Mouse (Mus musculus): ENCODE results near the gene Tpmt. TPM values are rescaled to one million over a fixed set of nuclear protein-coding genes. Genes with fewer than 3 reads are reported as not detected.

The Tpmt gene
- total and polyA plus RNA-seq, 3 experiments, result 1.2 to 8.6 (median 5.2) TPM

DNA sequence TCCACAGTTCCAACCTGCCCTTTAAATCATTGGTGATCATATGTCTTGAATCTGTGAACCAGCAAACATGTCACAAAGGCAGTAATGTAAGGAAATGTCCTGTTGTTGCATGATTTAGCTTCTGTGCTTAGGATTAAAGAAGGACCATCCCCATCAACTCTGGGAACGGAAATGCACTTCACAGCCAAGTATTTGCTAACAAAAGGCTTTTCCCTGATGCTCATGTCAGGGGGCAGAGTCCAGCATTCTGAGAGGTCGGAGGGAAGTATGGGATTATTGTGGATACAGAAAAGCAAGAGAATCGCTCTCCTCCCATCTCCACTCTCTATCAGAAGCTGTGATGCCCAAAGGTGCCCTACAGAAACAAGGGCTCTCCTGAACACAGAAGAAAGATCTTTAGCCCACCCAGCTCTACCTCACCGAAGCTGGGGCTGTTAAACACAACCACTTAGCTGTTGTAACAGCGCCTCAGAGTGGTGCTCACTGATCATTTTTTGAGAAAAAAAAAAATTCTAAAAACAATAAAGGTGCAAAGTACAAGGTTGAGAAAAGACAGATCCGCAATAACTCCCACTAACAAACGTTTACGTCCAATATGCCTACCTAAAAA lies 2.4 kb downstream of the Tpmt start:
- no peak for DNase-seq

DNA sequence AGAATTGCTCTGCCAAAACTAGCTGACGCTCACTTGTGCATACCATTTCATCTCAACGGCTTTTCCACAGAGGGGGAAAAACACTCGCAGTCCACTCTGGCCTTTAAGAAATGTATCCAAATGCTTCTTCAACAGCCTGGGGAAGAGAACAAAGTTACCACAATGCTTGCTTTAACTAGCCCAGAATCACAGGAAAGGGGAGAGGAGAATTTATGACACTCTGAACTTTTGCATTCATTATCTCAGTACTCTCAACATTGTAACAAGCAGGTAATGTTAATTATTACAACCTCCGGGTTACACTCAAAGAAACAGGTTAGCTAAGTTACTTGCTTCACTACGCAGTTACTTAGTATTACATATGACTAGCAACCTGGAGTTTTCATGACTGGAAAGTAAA lies 4.5 kb downstream of the Tpmt start:
- no peak for DNase-seq

DNA sequence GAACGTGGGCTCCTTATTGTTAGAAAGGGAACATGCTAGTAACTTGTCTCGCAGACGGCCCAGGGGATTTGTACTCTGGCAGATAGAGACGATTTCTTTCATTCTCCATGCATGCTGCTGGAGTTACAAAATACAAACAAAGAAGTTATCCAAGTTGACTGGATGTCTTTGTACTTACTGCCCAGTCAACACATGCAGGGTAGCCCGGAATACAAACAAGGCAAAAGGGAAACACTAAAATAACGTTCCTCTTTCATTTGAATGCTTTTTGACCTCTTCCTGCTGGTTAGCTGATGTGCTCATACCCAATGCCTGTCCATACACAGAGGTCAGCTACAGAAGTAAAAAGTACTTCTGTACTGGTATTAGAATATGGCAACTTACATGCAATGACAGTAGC lies 6.6 kb downstream of the Tpmt start:
- DNase-seq, result no peak

DNA sequence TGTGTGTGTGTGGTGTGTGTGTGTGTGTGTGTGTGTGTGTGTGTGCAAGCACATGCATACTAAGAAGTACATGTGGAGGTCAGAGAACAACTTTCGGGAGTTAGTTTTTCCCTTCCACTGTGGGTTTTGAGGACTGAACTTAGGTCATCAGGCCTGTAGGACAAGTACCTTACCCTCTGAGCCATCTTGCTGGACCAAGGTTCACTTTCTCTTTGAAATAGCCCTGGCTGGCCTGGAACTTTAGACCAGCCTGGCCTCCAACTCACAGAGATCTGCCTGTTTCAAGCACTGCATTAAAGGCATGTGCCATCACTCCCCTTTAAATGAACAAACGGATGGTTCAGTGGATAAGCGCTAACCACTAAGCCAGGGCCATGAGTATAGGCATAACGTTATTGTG lies 10.9 kb downstream of the Tpmt start:
- DNase-seq, result no peak

DNA sequence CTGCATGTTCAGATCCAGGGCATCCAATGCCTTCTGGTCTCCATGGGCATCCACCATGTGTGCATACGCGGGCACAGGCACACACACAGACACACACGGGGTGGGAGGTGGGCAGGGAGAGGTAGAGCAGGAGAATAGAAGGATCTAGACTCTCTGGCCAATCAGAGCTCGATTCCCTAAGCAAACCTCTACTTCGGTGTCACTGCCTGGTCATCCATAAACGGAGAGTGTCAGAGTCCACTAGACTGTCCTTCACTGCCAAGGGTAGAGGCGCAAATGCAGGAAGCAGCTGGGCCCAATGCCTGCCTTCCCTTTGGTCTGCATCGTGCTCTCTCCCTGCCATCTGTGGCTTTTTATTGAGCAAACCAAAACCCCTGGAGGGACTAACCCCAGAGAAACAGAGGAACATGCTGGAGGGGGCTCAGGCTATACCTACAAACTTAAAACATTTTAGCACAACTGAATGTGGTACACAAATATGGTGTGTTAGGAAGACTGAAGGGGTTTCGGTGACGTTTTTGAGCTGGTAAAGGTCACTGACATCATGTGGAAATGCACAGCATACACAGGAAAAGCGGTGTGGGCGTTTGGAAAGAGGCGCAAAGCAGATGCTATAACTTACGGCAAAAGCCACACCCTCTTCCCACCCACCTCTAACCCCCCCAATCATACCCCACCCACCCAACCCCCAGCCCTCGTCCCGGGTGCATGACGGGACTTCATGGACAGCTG lies 14.0 kb downstream of the Tpmt start:
- DNase-seq, result no peak

DNA sequence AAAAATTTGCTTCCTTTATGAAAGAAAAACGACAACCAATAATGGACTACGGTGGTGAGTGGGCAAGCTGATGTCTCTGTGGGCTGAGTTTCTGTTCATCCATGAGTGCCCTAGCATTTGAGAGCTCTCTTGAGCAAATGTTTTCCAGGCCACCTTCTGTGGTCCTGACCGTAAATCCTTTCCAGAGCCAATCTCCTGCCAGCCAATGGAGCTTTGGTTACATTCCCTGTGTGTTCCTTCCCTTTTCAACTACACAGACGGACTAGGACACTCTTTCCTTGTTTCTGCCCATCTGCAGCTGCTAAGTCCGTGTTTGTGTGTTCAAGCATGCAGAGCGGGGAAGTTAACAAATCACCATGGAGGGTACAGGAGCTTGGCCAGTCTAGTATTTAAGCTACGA lies 23.7 kb downstream of the Tpmt start:
- no peak for DNase-seq

DNA sequence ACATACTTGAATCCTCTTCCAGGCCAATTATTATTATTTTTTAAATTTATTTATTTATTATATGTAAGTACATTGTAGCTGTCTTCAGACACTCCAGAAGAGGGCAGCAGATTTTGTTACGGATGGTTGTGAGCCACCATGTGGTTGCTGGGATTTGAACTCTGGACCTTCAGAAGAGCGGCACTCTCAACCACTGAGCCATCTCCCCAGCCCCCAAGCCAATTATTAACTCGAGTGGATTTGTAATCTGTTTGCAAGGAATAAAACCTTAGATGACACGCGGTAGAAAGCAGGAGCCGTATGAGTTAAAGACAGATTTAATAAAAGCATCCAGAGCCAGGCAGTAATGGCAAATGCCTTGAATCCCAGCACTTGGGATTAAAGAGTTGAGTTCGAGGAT lies 24.8 kb downstream of the Tpmt start:
- DNase-seq, result no peak

DNA sequence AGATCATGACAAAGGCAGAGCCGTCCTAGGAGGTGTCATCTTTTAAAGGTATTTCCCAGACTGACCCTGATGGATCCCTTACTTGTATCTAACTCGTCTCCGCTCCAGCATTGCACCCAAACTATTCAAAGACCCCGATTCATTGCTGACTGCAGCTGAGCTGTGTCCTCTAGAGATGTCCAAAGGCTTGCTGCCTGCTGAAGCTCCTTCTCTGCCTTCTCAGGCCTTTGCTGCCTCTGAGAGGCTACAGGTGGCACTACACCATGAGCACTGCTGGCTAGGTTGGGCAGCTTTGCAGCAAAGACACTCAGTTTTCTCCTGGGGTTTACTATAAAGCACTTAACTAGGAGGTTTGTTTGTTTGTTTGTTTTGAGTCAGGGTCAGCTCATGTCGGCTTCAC lies 27.3 kb downstream of the Tpmt start:
- DNase-seq, result peak; percentile 59

DNA sequence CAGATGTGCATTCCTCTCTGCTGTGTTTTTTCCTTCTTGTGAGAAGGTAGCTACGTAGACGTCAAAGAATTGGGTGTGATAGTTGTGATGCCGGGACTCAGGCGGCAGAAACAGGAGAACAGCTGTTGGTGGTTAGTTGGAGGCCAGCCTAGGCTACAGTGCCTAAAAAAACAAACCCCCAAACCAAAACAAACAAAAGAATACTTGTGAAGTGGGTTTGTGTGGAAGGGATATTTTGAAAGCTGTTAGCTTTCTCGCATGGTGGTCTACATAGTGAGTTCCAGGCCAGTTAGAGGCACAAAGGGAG lies 29.4 kb downstream of the Tpmt start:
- no peak for DNase-seq

DNA sequence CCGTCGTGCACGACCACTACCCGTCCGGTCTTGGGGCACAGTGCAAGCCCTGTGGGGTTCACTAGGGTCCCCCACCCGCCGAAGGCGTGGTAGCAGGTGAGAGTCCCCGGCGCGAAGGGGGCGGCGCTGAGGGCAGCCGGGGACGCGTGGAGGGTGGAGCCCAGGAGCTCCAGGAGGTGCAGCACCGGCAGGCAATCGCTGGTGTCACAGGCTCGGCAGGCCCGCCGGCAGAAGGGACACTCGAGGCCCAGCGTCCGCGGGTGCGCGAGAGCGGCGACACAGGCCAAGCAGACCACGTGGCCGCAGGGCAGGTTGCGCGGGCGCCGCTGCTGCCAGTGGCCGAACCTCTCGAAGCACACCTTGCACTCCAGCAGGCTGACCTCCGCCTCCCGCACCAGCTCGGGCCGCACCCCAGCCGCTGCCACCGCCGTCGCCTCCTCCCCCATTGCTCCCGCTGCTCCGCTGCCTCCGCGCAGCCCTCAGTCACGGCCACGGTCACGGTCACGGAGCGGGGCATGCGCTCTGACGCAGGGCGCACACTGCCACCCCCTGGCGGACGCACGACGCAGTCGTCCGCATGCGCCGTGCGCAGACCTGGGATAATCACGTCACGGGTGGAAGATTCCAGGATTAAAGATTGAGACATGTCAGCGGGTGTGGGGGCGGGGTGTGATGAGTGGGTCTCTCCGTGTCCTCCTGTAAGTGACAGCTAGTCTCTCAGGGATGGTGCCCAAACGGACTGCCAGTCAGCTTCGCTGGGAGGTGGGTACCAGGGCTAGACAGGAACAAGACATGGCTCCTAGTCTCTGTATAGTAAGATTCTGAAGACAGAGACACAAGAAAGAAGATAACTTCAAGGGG lies 30.0 kb downstream of the Tpmt start, which contains the start of gene Nhlrc1:
Gene Nhlrc1, minus strand, starts transcription at position 517 of the 861 bp plus-strand sequence.
- DNase-seq, result peak; percentile 90

DNA sequence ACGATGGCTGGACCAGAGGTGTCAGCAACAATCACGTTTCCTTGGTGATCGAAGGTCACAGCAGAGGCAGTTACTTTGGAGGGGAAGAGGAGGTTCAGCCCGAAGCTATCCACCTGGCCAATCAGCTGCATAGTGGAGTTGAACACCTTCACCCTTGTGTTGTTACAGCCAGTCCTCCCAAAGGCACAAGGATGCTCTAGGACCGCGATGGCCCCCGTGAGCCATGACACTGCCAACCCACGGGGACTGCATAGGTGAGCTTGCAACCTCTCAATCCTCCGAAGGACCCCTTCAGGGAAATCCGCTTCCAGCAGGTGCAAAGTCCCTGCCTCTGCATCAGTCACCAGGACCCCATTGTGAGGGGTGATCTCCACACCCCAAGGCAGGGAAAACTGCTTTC lies 30.8 kb downstream of the Tpmt start:
- no peak for DNase-seq

DNA sequence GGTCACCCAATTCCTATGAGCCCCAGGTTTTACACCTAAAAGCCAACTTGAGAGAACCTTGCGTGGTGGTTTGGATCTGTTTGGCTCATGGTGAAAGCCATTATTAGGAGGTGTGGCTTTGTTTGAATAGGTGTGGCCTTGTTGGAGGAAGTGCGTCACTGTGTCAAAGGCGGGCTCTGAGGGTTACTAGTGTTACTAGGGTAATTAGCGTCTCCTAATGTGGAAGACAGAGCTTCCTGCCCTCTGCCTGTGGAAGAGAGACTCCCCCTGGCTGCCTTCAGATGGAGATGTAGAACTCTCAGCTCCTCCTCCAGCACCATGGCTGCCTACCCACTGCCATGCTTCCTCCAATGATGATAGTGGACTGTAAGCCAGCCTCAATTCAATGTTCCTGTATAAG lies 42.9 kb downstream of the Tpmt start:
- DNase-seq, result no peak

DNA sequence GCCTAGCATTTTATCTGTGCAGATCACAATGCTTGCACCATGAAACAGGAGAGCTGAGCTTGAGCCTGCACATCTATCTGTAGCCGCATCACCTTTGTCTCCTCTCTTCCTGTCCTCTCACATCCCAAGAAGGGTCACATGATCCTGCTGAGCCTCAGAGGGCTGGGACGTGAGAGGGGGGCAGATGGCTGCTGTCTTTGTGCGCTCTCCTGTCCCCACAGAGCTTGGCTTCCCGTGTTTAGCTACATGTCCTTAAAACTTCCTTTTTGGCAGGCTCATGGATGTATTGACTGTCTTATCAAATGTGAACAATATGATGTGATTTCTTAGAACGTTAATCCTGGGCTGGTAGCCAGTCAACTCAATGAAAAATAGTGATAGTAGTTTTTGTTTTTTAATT lies 45.0 kb downstream of the Tpmt start:
- no peak for DNase-seq

DNA sequence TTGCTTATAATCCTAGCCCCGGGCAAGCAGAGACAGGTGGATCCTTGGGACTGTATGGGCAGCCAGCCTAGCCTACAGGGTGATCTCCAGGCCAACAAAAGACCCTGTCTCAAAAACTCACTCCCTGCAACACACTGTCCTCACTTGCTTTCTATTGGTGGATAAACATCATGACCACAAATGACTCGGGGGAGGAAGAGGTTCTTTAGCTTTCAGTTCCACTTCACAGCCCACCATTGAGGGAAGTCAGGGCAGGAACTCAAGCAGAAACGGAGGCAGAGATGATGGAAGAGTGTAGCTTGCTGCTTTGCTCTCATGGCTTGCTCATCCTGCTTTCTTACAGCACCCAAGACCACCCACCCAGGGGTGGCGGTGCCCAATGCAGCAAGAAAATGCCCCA lies 47.2 kb downstream of the Tpmt start:
- no peak for DNase-seq

DNA sequence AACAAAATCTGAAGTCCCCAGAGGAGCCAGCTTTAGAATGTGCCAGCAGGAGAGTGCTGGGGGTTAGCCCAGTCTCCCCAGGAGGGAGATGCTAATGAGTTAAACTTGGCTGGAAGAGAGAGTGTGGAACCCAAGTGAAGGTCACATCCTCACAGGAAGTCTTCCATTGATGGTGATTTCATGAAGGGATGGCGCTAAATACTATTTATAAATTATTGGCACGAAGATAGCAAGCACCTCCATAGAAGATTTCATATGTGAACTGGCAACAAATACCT lies 51.3 kb downstream of the Tpmt start:
- no peak for DNase-seq

DNA sequence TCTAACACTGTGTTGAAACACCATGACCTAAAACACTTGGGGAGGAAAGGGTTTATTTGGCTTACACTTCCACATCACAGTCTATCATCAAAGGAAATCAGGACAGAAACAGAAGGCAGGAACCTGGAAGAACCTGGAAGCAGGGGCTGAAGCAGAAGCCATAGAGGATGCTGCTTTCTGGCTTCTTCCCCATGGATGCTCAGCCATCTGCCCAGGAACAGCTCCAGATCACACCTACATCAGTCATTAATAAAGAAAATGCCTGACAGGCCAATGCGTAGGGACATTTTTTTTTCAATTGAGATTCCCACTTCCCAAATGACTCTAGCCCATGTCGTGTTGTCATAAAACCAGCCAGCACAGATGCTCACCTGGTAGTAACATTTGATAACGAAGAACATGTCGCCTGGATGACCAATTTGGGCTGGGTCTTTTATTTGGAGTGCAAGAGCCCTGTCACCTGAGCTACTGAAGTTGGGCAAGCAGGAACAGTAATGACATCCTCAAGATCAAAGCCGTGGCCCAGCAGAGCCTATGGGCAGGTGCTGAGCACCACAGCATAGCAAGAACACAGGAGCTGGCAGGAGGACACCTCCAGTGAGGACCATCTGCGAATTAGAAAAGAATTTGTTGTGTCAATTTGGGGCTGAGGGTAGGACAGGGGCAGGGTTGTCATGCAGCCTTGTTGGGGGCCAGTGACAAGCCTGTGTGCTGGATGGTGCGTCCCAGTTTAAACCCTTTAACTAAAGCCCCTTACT lies 51.8 kb downstream of the Tpmt start:
- no peak for DNase-seq

DNA sequence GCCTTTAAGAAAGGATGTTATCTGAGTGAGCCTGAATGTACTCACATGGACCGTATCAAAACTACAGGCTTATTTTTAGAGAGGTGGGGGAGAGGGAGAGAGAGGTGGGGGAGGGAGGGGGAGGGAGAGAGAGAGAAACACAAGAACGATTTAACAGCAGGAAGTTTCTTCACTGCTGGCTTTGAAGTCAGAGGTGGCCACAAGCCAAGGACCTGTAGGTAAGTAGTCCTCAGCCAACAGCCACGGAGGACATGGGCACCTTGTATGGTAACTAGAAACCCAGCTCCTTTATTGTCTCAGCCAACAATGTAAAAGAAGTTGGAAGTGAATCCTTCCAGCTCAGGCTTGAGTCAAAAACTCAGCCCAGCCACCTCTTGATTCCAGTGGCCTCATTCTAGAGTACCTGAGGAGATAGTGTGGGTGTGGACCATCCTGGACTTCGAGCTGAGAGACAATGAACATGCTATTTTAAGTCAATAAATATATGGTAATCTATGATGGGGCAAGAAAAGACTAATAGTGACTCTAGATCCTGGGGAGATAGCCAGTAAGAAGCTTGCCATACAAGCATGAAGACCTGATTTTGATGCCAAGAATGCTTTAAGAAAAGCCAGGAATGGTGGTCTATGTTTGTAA lies 54.0 kb downstream of the Tpmt start:
- no peak for DNase-seq

DNA sequence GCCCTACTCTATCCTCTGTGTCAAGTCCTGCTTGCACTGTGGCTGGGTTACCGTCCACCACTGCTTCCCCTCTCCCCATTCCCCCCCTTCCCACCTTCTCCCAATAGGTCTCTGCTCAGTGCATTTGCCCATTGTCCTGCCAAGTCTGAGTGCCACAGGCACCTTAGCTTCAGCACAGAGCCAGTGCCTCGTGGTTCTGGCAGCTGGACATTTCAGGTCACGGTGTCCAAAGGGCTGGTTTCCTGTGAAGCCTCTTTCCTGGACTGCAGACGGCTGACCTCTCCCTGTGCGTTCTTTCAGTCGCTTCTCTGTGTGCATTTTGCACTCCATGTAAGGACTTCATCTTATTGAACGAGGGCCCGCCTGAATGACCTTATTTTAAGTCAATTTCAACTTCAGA lies 56.6 kb downstream of the Tpmt start:
- no peak for DNase-seq

DNA sequence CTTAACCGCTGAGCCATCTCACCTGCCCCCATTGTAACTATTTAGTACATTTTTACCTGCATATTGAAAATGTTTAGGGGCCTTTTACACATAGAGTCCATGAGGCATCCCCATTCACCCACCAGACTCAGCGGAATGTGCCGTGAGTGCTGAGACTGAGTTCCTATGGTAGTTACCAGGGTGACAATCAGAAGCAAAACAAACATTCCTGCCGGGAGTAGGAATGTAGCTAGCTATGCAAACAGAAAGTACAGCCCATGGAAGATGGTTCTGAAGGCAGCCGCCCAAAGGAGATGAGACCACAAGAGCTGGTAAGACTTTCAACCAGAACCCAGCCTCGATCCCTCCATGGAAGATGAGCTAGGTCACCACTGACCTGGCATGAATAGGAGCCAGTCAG lies 58.3 kb downstream of the Tpmt start:
- no peak for DNase-seq

DNA sequence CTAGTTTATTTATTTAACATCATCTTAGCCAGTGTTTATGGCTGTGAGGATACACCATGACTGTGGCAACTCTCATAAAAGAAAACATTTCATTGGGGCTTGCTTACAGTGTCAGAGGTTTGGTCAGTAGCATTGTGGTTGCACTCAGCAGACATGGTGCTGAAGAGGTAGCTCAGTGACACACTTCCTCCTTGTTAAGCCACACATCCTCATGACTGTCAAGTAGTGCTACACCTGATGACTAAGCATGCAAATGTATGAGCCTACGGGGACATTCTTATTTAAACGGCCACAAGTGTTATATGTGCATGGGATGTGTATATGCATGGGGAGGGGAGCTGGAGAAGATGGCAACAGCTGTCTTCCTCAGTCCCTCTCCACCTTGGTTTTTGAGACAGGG lies 60.7 kb downstream of the Tpmt start:
- no peak for DNase-seq

DNA sequence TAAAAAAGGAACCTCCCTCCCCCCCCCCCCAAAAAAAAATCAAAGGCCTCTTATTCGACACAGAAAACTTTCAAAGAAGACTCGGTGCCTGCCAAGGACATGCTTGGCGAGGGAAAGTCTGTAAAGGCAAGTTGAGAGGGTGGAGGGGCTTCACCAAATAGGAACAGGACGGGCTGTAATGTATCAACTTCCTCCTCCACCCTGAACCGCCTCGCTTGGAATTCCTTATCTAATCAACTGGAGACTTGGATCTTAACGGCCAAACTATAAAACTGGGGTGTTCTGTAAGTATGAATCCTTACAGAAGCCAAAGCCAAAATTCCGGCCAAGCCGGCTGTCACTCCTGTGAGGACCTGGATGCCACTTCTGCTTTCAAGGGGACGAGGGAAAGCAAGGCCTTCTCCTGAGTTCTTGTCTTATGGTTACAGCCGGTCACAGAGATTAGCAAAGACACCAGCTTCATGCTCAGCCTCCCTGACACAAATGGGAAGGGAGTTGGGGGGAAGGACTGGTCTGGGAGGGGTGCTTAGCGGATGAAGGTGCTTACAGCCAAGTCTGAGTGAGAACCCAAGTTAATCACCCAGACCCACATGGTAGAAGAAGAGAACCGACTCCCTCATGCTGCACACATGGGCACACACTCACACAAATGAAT lies 64.6 kb downstream of the Tpmt start:
- DNase-seq, result no peak

DNA sequence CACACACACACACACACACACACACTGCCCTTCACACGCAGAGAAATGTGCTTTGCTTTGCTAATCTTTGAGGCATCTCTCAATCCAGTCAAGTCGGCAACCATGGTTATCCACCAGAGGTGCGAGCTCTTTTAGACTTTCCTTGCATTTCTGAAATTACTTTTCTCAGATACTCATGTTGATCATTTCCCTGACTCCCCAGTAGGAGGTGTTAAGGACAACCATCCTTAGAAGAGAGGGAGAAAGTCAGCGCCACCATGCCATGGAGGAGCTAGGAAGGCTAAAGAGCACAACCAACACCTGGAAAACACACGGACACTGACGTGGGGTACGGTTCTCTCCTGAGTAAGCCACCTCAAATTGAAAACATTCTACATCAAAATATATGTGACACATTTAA lies 68.0 kb downstream of the Tpmt start:
- no peak for DNase-seq
